Comparison of ENCODE assay signal across 23 mouse cellular contexts in genomic region chr8:116461472-116461871, GRCm38 (mm10). TPM values are rescaled to one million over a fixed set of nuclear protein-coding genes. Genes with fewer than 3 reads are reported as not detected.
DNase-seq lines count a peak whose midpoint lies in the region.
"Had no signal": no experiment of that assay in that cellular context is flagged by ENCODE, and none has a peak within 500 bp of the region (broad histone marks: within the 10 kb centered on the region; RNA-seq: fewer than 3 reads in every experiment).

No protein-coding gene starts in this region.

- no peaks in the 10 kb centered on the region for H3K9me3 ChIP-seq in limb, embryonic 10.5 days (replicated peaks)
- H3K9me3 ChIP-seq: embryonic facial prominence, embryonic 10.5 days; forebrain, embryonic 13.5 days; heart, embryonic 10.5 days had no signal

- no peaks in the 10 kb centered on the region for H3K27me3 ChIP-seq in splenic B cell, adult 2 months (ENCODE audit: control insufficient read depth, insufficient read depth, low read length, poor library complexity, severe bottlenecking)
- H3K27me3 ChIP-seq in limb, embryonic 10.5 days (ENCODE audit: low read depth, poor library complexity, severe bottlenecking): no peaks in the 10 kb centered on the region
- H3K27me3 ChIP-seq: forebrain, embryonic 13.5 days had no signal

- H3K36me3 ChIP-seq in splenic B cell, adult 2 months (ENCODE audit: control insufficient read depth, insufficient read depth, low read length, poor library complexity, severe bottlenecking): no peaks in the 10 kb centered on the region
- H3K36me3 ChIP-seq in limb, embryonic 10.5 days: no peaks in the 10 kb centered on the region
- H3K36me3 ChIP-seq: embryonic facial prominence, embryonic 10.5 days; heart, embryonic 10.5 days had no signal

- no peaks in the 10 kb centered on the region for H3K4me1 ChIP-seq in limb, embryonic 10.5 days
- H3K4me1 ChIP-seq: embryonic facial prominence, embryonic 10.5 days; forebrain, embryonic 13.5 days; heart, embryonic 10.5 days had no signal

- DNase-seq in CD4-positive, CD25-positive, alpha-beta regulatory T cell, adult 2 months (ENCODE audit: low read depth, low spot score): peak; percentile 46
- DNase-seq in Muller cell, postnatal 12 days (ENCODE audit: inconsistent ontology term): peak; percentile 12
- peak; percentile 16 for DNase-seq in splenic B cell, adult 2 months (ENCODE audit: low read depth, low spot score)
- DNase-seq in thymus, postnatal 14 days: peak; percentile 46
- no peak for DNase-seq in urinary bladder, adult 18-20 months (ENCODE audit: low spot score in 2 of 2)
- DNase-seq in cerebellum, adult 11 months: no peak
- DNase-seq in limb, embryonic 10.5 days (ENCODE audit: low spot score): no peak
- DNase-seq in urinary bladder, postnatal 36 days (ENCODE audit: low spot score in 2 of 2): no peak
- DNase-seq: adrenal gland, adult 8-10 months; adrenal gland, postnatal 36 days; cerebellum, adult 11-12 months; cerebellum, adult 9-10 months; cerebellum, postnatal 36 days; gastrocnemius, adult 2 months; gastrocnemius, postnatal 25 days; heart, postnatal 10 days; heart, postnatal 4 days had no signal

- 85% methylated on average over 4 of the region's 4 CpGs for WGBS in limb, embryonic 10.5 days

- H3K27ac ChIP-seq in limb, embryonic 10.5 days: no peak overlapping the region
- H3K27ac ChIP-seq: embryonic facial prominence, embryonic 10.5 days; forebrain, embryonic 13.5 days; gastrocnemius, adult 2 months; heart, embryonic 10.5 days; hindbrain, embryonic 14.5 days had no signal

- H3K4me3 ChIP-seq in limb, embryonic 10.5 days: no peak overlapping the region
- H3K4me3 ChIP-seq: embryonic facial prominence, embryonic 10.5 days; forebrain, embryonic 13.5 days; gastrocnemius, adult 2 months; heart, embryonic 10.5 days had no signal

RNA-seq across cellular contexts. Expression of gene Dynlrb2, which starts 43.3 kb away (rescaled TPM):
- 0.33 TPM in 1 of 2 replicates, not detected in the other for polyA plus RNA-seq in limb, embryonic 10.5 days (2016; fragmentation: Nextera tagmentation; extraction: Ambion mirVana)
- polyA plus RNA-seq: heart, embryonic 10.5 days; heart, embryonic 14.5 days; intestine, embryonic 16.5 days had no signal

Comparison
In these comparisons a context has a peak if more than half of its experiments do, and no peak if none do; other contexts are left out.
1. DNase-seq: peak in CD4-positive, CD25-positive, alpha-beta regulatory T cell, adult 2 months (single experiment), Muller cell, postnatal 12 days (single experiment), splenic B cell, adult 2 months (single experiment) and thymus, postnatal 14 days (single experiment); none in urinary bladder, adult 18-20 months (0 of 2), cerebellum, adult 11 months (single experiment), limb, embryonic 10.5 days (single experiment) and urinary bladder, postnatal 36 days (0 of 2).